In genomic region chr12:3723762-3724161, GRCm38 (mm10) we compare ENCODE assay signal across 10 mouse cellular contexts.
DNase-seq lines count a peak whose midpoint lies in the region; ATAC-seq lines count a peak whose summit lies in the region.
"Had no signal": no experiment of that assay in that cellular context is flagged by ENCODE, and none has a peak within 500 bp of the region (broad histone marks: within the 10 kb centered on the region; RNA-seq: fewer than 3 reads in every experiment).

No protein-coding gene starts in this region.

- no peak overlapping the region for H3K4me2 ChIP-seq in heart, embryonic 11.5 days
- H3K4me2 ChIP-seq: hindbrain, embryonic 15.5 days; liver, embryonic 15.5 days had no signal

- peaks cover 8% of the 10 kb centered on the region for H3K4me1 ChIP-seq in heart, embryonic 11.5 days (ENCODE audit: control insufficient read depth, insufficient read depth, low read length)
- H3K4me1 ChIP-seq: liver, embryonic 15.5 days had no signal

- no peak overlapping the region for H3K9ac ChIP-seq in heart, embryonic 11.5 days (ENCODE audit: low read depth, low read length)
- H3K9ac ChIP-seq: hindbrain, embryonic 15.5 days; liver, embryonic 15.5 days had no signal

- no peak overlapping the region for H3K27ac ChIP-seq in heart, embryonic 11.5 days (ENCODE audit: low read depth, low read length)
- H3K27ac ChIP-seq: hindbrain, embryonic 15.5 days; liver, embryonic 15.5 days had no signal

- no peaks in the 10 kb centered on the region for H3K36me3 ChIP-seq in heart, embryonic 11.5 days (ENCODE audit: control insufficient read depth, insufficient read depth, low read length)
- H3K36me3 ChIP-seq: hindbrain, embryonic 15.5 days; liver, embryonic 15.5 days had no signal

- no peaks in the 10 kb centered on the region for H3K27me3 ChIP-seq in heart, embryonic 11.5 days (ENCODE audit: control insufficient read depth, insufficient read depth, low read length)
- H3K27me3 ChIP-seq: hindbrain, embryonic 15.5 days; liver, embryonic 15.5 days had no signal

- WGBS in heart, embryonic 11.5 days (ENCODE audit: insufficient replicate concordance): 58% methylated on average over 3 of the region's 3 CpGs

- H3K4me3 ChIP-seq in heart, embryonic 11.5 days (ENCODE audit: low read depth, low read length): no peak overlapping the region
- H3K4me3 ChIP-seq: hindbrain, embryonic 15.5 days; liver, embryonic 15.5 days had no signal

- H3K9me3 ChIP-seq in heart, embryonic 11.5 days (replicated peaks; ENCODE audit: control insufficient read depth, low read length): no peaks in the 10 kb centered on the region
- H3K9me3 ChIP-seq: hindbrain, embryonic 15.5 days; liver, embryonic 15.5 days had no signal

- no peak for ATAC-seq in heart, embryonic 11.5 days (replicated peaks; ENCODE audit: insufficient number of reproducible peaks, low FRiP score, low TSS enrichment)
- ATAC-seq in megakaryocyte progenitor cell, adult 5-6 weeks (replicated peaks; ENCODE audit: poor library complexity): peak; percentile 29; the same call in 1 of the 2 replicates

- peak; percentile 51 for DNase-seq in heart, adult 11 months
- DNase-seq in ovary, postnatal 14 days (ENCODE audit: low spot score): peak; percentile 11
- no peak for DNase-seq in ovary, adult 18-20 months (ENCODE audit: low spot score)
- peak; percentile 88 to 90 for DNase-seq in cerebellum, postnatal 10 days
- no peak for DNase-seq in yolk sac, embryonic 10.5 days (ENCODE audit: low spot score)
- DNase-seq in urinary bladder, adult 18-20 months (ENCODE audit: low spot score in 2 of 2): no peak

Comparison
In these comparisons a context has a peak if more than half of its experiments do, and no peak if none do; other contexts are left out.
1. DNase-seq: peak in heart, adult 11 months (single experiment), ovary, postnatal 14 days (single experiment) and cerebellum, postnatal 10 days (2 of 2); none in ovary, adult 18-20 months (single experiment), yolk sac, embryonic 10.5 days (single experiment) and urinary bladder, adult 18-20 months (0 of 2).